Mouse (Mus musculus) colon, adult 2 months (tissue): ENCODE measurements around the gene Arhgef3. TPM values are rescaled to one million over a fixed set of nuclear protein-coding genes. Genes with fewer than 3 reads are reported as not detected.

Experiments used
- polyA plus RNA-seq: library from polyadenylated mRNA; depleted of rRNA; stranded (reverse); fragments of >200 nt; gene quantifications from 2 replicates; pipeline ENCODE4 v1.2.3, GENCODE M21; 2012; rRNA removed

Arhgef3 gene
- 9.0 and 9.9 TPM in 2 replicates for polyA plus RNA-seq

DNA sequence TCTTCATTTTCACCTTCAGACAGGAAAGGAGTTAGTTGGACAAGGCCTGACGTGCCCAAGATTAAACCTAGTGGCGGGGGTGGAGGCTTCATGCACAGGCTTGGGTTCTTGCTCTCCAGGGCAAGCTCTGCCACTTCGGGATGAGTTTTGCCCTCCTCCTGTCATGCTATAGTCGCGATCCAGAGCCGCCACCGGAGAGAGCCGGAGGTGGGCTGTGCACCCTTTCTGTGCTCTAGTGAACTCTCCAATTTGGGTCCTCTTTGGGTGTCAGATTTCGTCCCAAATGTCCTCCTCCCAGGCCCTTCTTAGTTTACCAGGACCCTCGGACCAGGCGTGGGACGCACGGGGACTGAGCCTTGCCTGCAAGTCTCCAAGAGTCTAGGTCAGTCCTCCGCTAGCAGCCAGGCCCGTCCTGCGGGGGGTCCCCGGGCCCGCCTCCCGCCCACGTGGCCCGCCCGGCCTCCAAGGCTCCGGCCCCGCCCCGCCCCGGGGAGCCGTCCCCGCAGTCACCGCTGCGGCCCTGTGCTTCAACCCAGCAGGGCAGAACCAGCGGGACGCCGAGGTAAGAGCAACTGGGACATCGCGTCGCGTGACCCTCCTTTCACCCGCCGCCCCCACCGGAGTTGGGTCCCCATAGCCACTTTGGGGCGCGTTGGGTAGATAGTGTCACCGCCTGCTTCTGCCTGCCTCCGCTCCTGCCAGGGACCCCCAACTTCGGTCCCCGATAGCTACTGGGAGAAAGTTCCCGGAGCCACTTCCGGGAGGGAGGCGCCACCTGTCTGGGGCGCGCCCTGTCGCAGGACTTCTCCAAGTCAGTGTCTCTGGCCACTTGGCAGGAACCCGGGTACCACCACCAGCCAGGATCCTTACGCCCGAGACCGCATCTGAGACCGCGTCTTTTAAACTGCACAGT lies at the start of gene Arhgef3:
TSS of gene Arhgef3 (plus strand) at position 538 of the 913 bp plus-strand sequence.

DNA sequence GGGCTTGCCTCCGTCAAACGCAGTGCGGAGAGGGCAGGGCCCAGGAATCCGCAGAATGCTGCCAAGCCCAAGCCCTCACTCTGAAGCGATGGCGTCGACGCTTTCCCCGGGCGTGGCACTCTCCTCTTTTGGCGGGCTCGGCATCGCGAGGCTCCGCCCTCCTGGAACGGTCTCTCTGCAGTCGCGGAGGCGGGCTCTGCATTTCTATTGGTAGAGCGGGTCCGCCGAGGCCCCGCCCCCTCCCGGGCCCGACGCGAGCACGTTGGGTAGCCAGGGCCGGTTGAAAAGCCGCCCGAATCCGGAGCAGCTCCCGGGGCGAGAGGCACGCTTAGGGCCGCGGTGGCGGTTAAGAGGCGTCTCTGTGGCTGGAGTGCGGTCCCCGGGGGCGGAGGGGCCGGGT lies 313.9 kb downstream of the Arhgef3 start, which contains the start of gene Fam208a:
TSS of gene Fam208a (plus strand) at position 262 of the 400 bp plus-strand sequence.

Other genes with a start within 250 kb of the Arhgef3 start
- gene Asb14, start 220.3 kb upstream of the Arhgef3 start, polyA plus RNA-seq = not detected in 2 replicates
- 2.0 and 3.0 TPM in 2 replicates for gene Appl1, start 143.7 kb upstream of the Arhgef3 start, polyA plus RNA-seq
- not detected in 2 replicates for gene Hesx1, start 120.5 kb upstream of the Arhgef3 start, polyA plus RNA-seq
- 2.3 and 2.4 TPM in 2 replicates for gene Il17rd, start 76.0 kb upstream of the Arhgef3 start, polyA plus RNA-seq